Mouse (Mus musculus): ENCODE data around the gene Tkfc. TPM values are rescaled to one million over a fixed set of nuclear protein-coding genes. Genes with fewer than 3 reads are reported as not detected.

Tkfc gene
- polyA plus RNA-seq, 1 experiment from 2014 or later = 17.3 TPM

DNA sequence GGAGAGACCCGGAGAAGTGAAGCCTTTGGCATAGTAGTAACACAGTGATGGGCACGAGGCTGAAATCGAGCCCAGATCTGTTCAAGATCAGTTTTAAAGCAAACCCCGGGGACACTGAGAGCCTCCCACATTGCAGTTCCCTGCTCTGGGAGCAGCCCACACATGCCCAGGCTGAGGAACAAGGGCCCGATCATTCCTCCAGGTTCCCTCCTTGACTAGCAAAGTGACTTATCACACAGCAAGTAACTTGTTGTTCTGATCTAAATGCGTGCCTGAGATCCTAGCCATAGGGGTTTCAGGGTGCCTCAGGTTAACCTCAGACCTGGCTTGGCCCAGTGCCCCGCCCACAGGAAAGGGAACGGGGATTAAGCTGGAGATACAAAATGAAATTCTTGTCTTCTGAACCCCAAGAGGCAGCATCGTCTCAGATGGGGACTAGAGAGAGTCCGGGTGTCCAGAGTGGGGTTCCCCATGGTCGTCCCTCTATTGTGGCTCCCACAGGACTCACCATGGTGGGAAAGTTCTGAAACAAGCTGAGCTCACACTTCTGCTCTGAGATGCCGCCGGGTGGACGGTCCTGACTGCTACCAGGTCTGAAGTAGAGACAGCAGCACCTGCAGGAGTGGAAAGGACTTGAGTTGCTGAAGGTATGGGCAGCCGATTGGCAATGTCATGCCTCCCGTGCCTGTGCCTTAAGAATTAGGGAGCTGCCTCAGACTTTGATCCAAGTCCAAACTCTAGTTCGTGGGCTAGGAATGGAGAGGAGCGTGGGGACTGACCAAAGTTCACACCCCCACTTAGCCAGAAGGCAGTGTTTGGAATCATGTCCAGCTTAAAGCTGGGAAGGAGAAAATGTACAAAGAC is 1.6 kb downstream of the Tkfc start:
- Histone ChIP-seq H3K36me3 (peaks cover 41% of the 10 kb centered on the region), H3K9me3 (no peaks in the 10 kb centered on the region), H3K27ac (peak overlapping the region; percentile 97), H3K4me1 (peaks cover 35% of the 10 kb centered on the region), H3K4me3 (no peak overlapping the region), H3K27me3 (ENCODE audit: insufficient read depth, poor library complexity, severe bottlenecking) (no peaks in the 10 kb centered on the region)
- DNase-seq (ENCODE audit: low spot score) = no peak
- 84% methylated on average over 18 of the region's 18 CpGs for WGBS

DNA sequence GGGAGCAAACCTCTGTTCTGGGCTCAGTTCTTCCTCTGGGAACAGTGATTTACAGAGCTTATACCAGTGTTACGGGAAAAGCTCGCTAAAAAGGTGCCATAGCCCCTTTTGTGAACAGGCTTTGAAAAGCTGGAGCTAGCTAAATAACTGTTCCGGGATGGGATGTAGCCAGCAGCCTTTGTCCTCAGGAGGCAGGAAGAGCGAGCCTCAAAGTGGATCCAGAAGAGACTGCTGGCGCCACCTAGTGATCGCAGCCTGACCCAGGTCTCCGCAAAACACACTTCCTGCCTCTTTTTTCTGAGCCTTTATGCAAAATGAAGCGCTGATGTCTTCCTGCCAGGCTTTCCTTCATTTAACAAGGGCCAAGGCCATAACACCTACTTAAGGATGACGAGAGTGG is 2.7 kb downstream of the Tkfc start:
- peak overlapping the region; percentile 97 for H3K27ac ChIP-seq
- no peaks in the 10 kb centered on the region for H3K27me3 ChIP-seq (ENCODE audit: insufficient read depth, poor library complexity, severe bottlenecking)
- peaks cover 35% of the 10 kb centered on the region for H3K36me3 ChIP-seq
- H3K9me3 ChIP-seq = no peaks in the 10 kb centered on the region
- peaks cover 35% of the 10 kb centered on the region for H3K4me1 ChIP-seq
- peak; percentile 93 for DNase-seq (ENCODE audit: low spot score)
- 4% methylated on average over 9 of the region's 9 CpGs for WGBS
- peak overlapping the region; percentile 45 for H3K4me3 ChIP-seq

- Histone ChIP-seq H3K4me1 (peaks cover 35% of the 10 kb centered on the region), H3K27ac (peak overlapping the region; percentile 97), H3K4me3 (peak overlapping the region; percentile 45), H3K36me3 (peaks cover 30% of the 10 kb centered on the region), H3K27me3 (ENCODE audit: insufficient read depth, poor library complexity, severe bottlenecking) (no peaks in the 10 kb centered on the region), H3K9me3 (no peaks in the 10 kb centered on the region)
- no peak for DNase-seq (ENCODE audit: low spot score)
- 20% methylated on average over 6 of the region's 6 CpGs for whole genome bisulfite sequencing
Observed at GRCm38 (mm10) chr19:10602247-10602769, 3.1 kb downstream of the Tkfc start.

DNA sequence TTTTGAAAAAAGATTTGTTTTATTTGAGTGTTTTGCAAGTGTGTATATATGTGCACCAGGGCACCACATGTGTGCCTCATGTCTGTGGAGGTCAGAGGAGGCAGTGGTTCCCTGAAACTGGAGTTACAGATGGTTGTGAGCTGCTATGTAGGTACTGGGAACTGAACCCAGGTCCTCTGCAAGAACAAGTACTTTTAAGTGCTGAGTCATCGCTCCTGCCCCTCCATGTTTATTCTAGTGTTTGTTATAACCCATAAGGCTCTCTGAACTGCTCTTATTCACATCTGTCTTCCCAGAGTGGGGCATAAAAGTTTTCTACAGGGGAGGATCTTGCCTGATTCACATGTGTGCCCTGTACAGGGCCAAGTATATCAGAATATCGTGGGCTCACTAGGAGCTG is 5.8 kb downstream of the Tkfc start:
- Histone ChIP-seq H3K36me3 (peaks cover 43% of the 10 kb centered on the region), H3K4me3 (no peak overlapping the region), H3K9me3 (no peaks in the 10 kb centered on the region), H3K27ac (no peak overlapping the region), H3K4me1 (peaks cover 21% of the 10 kb centered on the region), H3K27me3 (ENCODE audit: insufficient read depth, poor library complexity, severe bottlenecking) (no peaks in the 10 kb centered on the region)
- WGBS = 89% methylated on average over 2 of the region's 2 CpGs
- no peak for DNase-seq (ENCODE audit: low spot score)

DNA sequence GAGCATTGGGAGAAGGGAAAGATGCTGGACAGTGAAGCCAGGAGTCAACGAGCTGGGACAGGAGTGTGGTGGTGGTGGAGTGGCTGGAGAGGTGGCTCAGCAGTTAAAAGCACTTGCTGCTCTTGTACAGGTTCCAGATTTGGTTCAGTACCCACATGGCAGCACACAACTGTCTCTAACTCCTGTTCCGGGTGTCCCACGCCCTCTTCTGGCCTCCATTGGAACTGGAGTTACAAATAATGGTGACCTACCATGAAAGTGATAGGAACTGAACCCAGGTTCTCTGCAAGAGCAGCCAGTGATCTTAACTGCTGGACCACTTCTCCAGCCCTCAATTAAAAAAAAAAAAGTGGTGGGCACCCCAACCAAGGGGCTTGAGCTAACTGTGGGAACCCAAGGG is 7.3 kb downstream of the Tkfc start:
- 41% methylated on average over 3 of the region's 3 CpGs for WGBS
- H3K4me1 ChIP-seq = peaks cover 10% of the 10 kb centered on the region
- no peaks in the 10 kb centered on the region for H3K9me3 ChIP-seq
- DNase-seq (ENCODE audit: low spot score) = no peak
- H3K27me3 ChIP-seq (ENCODE audit: insufficient read depth, poor library complexity, severe bottlenecking) = no peaks in the 10 kb centered on the region
- peaks cover 53% of the 10 kb centered on the region for H3K36me3 ChIP-seq
- H3K27ac ChIP-seq = no peak overlapping the region
- H3K4me3 ChIP-seq = no peak overlapping the region

DNA sequence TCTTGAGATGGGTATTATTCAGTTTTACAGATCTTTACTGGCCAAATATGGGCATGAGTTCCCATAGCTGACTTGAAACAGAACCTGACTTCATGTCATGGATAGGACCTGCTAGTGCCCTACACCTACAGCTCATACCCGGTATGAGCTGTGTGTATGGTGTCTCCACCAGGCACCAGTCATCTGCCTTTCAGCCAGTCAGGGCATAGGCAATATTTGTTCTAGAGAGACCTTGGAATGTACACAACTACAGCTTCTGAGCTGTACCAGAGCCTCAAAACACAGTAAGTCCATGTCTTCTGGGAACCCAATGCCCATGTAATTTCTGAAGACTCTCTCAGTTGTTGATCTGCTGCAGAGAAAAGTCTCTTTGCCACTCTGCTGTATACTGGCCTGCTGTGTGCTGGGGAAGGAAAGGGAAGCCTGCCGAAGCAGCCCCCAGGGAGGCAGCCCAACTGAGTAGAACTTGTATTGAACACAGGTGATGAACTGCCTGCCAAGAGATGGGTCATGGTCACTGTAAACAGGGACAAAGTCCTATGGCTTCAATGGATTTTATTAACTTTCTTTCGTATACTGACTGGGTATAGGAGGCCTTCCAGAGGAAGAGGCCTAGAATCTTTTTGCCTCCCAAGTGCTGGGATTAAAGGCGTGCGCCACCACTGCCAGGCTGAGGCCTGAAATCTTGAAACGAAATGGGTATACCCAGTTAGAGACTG is 13.6 kb downstream of the Tkfc start:
- peaks cover 52% of the 10 kb centered on the region; the same call in 1 of the 2 replicates for H3K36me3 ChIP-seq
- 90% methylated on average over 6 of the region's 6 CpGs for WGBS
- no peak overlapping the region for H3K27ac ChIP-seq
- H3K9me3 ChIP-seq = no peaks in the 10 kb centered on the region
- no peaks in the 10 kb centered on the region for H3K27me3 ChIP-seq (ENCODE audit: insufficient read depth, poor library complexity, severe bottlenecking)
- no peak overlapping the region for H3K4me3 ChIP-seq
- H3K4me1 ChIP-seq = no peaks in the 10 kb centered on the region
- DNase-seq (ENCODE audit: low spot score) = no peak

DNA sequence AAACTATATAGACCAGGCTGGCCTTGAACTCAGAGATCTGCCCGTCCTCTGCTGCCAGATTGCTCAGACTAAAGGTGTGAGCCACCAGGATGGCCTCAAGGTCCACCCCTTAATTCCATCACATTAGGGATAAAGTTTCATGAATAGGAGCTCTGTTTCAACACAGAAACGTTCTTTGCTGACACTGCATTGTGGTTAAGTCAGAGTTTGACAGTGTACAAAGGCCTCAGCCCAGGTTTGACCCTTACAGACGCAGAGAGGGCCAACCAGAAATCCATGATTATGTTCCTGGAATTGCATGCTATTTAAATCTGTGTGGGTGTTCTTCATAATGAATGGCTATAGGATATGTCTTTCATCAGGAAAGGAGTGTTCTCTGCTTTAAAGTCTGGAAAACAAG is 15.2 kb downstream of the Tkfc start:
- 73% methylated on average over 3 of the region's 3 CpGs for WGBS
- peaks cover 41% of the 10 kb centered on the region; the same call in 1 of the 2 replicates for H3K36me3 ChIP-seq

DNA sequence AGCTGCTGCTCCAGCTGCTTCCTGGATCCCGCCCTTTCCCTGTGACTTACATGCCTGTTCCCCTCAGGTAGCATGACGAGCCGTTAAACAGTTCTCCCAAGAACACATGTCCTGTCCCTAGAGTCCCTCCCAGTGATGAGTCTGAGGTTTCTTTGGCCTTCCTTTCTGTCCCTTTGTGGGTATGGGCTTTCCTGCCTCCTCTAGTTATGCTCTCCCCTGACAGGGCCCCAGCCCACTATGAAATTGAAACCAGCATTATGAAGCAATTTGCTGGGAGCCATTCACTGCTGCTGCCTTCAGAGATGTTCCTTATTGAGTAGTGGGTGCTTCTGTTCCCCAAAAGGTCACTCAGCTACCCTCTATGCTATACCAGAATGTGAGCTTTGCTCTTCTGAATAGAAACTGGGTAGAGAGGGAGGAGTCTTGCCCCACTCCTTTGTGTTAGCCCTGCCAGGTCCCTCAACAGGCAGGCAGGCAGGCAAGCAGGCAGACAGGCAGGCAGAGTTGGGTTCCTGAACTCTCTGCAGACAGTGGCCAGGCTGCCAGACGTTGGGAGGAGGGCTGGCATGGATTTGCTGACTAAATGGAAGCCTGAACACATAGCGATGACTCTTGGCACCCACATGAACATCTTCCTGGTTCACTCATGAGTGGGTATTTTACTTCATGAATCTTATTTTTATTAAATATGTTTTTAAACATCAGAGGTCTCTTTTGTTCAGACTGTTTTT is 16.2 kb downstream of the Tkfc start:
- no peaks in the 10 kb centered on the region for H3K4me1 ChIP-seq
- no peaks in the 10 kb centered on the region for H3K27me3 ChIP-seq (ENCODE audit: insufficient read depth, poor library complexity, severe bottlenecking)
- H3K27ac ChIP-seq = no peak overlapping the region
- H3K36me3 ChIP-seq = peaks cover 35% of the 10 kb centered on the region; the same call in 1 of the 2 replicates
- no peak for DNase-seq (ENCODE audit: low spot score)
- WGBS = 66% methylated on average over 5 of the region's 5 CpGs
- no peak overlapping the region for H3K4me3 ChIP-seq
- no peaks in the 10 kb centered on the region for H3K9me3 ChIP-seq

More for the DNA sequence above, 15.2 kb downstream of the Tkfc start:
- no peak overlapping the region for H3K27ac ChIP-seq
- H3K27me3 ChIP-seq (ENCODE audit: insufficient read depth, poor library complexity, severe bottlenecking) = no peaks in the 10 kb centered on the region
- DNase-seq (ENCODE audit: low spot score) = no peak
- H3K9me3 ChIP-seq = no peaks in the 10 kb centered on the region
- no peak overlapping the region for H3K4me3 ChIP-seq
- no peaks in the 10 kb centered on the region for H3K4me1 ChIP-seq

- Histone ChIP-seq H3K36me3 (peaks cover 27% of the 10 kb centered on the region), H3K4me3 (no peak overlapping the region), H3K9me3 (no peaks in the 10 kb centered on the region), H3K27ac (no peak overlapping the region), H3K4me1 (no peaks in the 10 kb centered on the region), H3K27me3 (ENCODE audit: insufficient read depth, poor library complexity, severe bottlenecking) (no peaks in the 10 kb centered on the region)
- WGBS = 85% methylated on average over 8 of the region's 8 CpGs
- no peak for DNase-seq (ENCODE audit: low spot score)
Observed at GRCm38 (mm10) chr19:10587231-10587630, 18.2 kb downstream of the Tkfc start.

DNA sequence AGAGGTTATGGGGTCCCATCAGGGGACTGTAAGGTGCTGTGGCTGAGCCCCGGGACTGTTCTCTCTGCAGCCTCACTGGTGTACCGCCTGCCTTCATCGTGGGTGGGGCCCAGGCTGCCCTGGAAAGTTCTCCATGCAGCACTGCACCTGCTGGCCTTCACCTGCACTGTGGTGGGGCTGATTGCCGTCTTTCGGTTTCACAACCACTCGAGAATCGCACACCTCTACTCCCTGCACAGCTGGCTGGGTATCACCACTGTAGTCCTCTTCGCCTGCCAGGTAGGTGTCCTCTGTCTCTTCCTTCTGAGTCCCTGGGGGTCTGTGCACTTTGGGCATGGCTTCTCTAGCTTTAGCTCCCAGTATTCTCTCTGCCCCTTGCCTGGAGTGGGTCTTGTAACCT is 20.3 kb downstream of the Tkfc start:
- H3K9me3 ChIP-seq = no peaks in the 10 kb centered on the region
- no peak for DNase-seq (ENCODE audit: low spot score)
- H3K36me3 ChIP-seq = peaks cover 22% of the 10 kb centered on the region
- no peaks in the 10 kb centered on the region for H3K4me1 ChIP-seq
- no peaks in the 10 kb centered on the region for H3K27me3 ChIP-seq (ENCODE audit: insufficient read depth, poor library complexity, severe bottlenecking)
- no peak overlapping the region for H3K27ac ChIP-seq
- H3K4me3 ChIP-seq = no peak overlapping the region
- WGBS = 91% methylated on average over 8 of the region's 8 CpGs

GRCm38 (mm10) chr19:10583550-10584146 is 21.8 kb downstream of the Tkfc start:
- Histone ChIP-seq H3K4me1 (0 out of 2 replicates have a peak, but pooled peaks cover 2% of the 10 kb centered on the region), H3K27me3 (ENCODE audit: insufficient read depth, poor library complexity, severe bottlenecking) (no peaks in the 10 kb centered on the region), H3K36me3 (peaks cover 22% of the 10 kb centered on the region), H3K9me3 (no peaks in the 10 kb centered on the region), H3K27ac (no peak overlapping the region), H3K4me3 (no peak overlapping the region)
- 73% methylated on average over 7 of the region's 7 CpGs for WGBS
- DNase-seq (ENCODE audit: low spot score) = no peak

GRCm38 (mm10) chr19:10581984-10582383 is 23.5 kb downstream of the Tkfc start:
- H3K27ac ChIP-seq = no peak overlapping the region
- peaks cover 14% of the 10 kb centered on the region for H3K36me3 ChIP-seq
- DNase-seq (ENCODE audit: low spot score) = no peak
- WGBS = 85% methylated on average over 6 of the region's 6 CpGs
- no peaks in the 10 kb centered on the region for H3K9me3 ChIP-seq
- H3K4me3 ChIP-seq = no peak overlapping the region
- peaks cover 12% of the 10 kb centered on the region for H3K4me1 ChIP-seq
- H3K27me3 ChIP-seq (ENCODE audit: insufficient read depth, poor library complexity, severe bottlenecking) = no peaks in the 10 kb centered on the region
